Mouse (Mus musculus): ENCODE results near the gene Lamb3.

GRCm38 (mm10) chr1:193320398-193320797 lies 112.9 kb downstream of the Lamb3 start:
- no peak for TF ChIP-seq GATA1 (IDR thresholded peaks at IDR 0.05; ENCODE audit: low read length)
- no peak for TF ChIP-seq TAL1 (IDR thresholded peaks at IDR 0.05; ENCODE audit: low read length)

Data from erythroblast, embryonic 14.5 days (primary cell).